Mouse (Mus musculus) embryo, embryonic 11.5 days (tissue): ENCODE data around the gene Praf2.
"Not testable (repeated sequence)": the region's sequence is repeated elsewhere in the genome, so short reads cannot be mapped to it uniquely, and the experiment has no call there.

ENCODE experiments used
- DNase-seq: peaks from one replicate; pipeline ENCODE4 v3.0.0-alpha.2; 2012; ENCODE audit warnings: low read depth, low spot score

The Praf2 gene

DNA sequence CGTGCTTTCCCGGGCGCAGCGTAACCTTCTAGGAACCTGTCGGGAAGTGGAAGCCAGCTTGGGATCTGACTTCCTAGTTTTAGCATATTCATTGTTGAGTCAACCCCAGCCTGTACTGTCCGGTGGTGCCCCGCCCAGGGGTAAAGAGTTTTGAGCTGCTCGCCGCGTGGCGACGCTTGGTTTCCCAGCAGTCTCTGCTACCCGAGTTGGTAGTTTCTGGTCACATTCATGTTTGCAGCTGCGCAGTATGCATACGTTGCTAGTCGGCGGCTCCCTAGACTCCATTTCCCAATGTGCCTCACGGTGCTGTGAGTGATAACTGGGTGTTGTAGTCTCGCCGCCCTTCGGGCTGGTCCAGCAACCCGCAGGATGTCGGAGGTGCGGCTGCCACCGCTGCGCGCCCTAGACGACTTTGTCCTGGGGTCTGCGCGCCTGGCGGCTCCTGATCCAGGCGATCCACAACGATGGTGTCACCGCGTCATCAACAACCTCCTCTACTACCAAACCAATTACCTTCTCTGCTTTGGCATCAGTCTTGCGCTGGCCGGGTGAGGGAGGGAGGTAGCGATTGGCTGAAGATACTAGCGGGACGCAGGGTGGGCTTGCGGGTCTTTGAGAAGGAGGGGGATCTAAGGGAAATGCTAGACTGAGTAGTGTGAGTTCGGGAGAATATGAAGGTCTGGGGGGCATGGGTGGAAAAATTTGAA, at the start of gene Praf2:
Gene Praf2, plus strand, starts transcription at position 225 of the 707 bp plus-strand sequence.
- peak; percentile 70 for DNase-seq

DNA sequence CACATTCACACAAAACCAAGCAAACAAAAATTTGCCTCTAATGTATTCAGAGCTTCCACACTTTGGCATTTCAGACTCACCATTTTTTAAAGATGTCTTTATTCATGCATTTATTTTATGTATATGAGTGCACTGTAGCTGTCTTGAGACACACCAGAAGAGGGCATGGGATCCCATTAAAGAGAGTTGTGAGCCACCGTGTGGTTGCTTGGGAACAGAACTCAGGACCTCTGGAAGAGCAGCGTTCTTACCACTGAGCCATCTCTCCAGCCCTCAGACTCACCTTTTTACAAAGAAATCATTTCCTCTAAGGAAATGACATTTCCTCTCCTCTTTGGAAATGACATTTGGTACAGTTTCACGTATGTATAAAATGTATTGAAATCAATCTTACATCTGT, 49.3 kb upstream of the Praf2 start:
- DNase-seq = no peak

DNA sequence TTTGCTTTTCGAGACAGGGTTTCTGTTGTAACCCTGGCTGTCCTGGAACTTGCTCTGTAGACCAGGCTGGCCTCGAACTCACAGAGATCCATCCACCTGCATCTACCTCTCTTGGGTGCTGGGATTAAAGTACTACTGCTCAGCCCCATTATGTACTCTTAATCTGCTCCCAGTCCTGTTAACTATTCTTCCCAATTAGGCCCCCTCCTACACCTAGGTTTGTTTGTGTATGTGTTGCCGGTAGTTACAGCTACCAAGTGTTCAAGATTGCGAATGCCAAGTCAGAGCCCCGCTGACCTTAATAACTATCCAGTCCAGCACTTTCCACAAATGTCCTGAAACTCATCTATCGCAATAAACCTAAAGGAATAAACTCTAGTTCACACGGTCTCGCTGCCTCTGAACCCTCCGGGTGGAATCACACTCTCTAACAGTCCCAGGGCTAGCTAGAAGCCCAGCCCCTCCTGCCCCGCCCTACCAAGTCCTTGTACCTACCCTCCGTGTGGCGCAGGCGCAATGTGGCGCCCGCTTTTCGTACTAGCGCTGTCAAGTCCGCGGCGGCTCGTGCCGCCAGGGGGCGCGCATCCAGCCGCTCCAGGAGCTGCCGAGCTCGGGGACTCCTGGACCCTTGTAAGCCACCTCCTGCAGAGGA, 48.7 kb upstream of the Praf2 start:
- peak; percentile 76 for DNase-seq

DNA sequence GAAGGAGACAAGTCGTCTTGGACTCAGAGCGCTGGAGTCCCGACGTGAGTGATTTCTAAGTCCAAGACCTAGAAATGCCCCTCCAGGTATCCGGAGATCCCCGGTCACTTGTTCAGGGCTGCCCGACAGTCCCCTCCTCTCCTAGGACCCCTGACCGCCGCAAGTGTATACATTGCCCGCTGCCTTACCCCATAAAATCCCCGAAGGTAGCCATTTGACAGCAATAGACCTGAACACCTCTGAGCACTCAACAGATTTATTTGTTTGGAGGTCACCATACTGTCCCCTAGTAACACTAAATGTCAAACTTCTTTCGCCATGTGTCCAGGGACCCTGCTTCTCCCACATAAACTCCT, 48.2 kb upstream of the Praf2 start:
- no peak for DNase-seq

DNA sequence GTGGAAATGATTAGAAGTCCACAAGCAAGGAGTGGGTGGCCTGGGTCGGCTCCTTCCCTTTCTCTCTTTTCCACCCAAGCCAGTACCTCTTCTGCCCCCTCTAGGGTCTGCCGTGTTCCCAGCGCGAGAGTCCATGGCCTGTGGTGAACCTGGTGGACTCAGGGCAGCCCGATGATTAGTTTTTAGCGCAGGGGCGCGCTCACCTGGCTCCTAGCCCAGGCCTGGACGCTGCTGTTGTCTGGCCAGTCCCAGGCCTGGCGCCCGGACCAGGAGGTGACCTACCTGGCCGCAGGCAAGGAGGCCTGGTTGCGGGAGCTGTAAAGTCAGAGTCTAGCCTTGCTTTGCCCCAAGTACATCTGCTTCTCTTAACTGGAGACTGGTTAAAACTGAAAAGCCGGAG, 47.4 kb upstream of the Praf2 start, which contains the start of gene Magix:
Gene Magix, minus strand, starts transcription at position 388 of the 400 bp plus-strand sequence.
- no peak for DNase-seq

DNA sequence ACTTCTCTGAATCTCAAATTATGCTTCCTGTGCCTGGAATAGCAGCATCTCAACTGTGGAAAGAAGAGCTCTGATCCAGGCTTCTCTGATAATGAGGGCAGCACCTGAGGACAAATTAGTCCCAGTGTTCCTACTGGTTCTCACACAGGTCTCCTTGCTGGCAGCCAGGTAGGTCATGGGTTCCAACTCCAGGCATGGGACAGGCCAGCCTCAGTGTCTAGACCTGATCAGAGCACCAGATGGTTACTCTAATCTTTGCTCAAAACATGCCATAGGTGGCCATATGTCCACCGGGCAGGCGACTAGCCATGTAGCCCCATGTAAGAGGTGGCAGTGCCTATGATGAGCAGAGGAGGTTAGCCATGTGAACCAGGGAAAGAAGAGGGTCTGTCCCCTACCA, 39.9 kb upstream of the Praf2 start:
- no peak for DNase-seq

DNA sequence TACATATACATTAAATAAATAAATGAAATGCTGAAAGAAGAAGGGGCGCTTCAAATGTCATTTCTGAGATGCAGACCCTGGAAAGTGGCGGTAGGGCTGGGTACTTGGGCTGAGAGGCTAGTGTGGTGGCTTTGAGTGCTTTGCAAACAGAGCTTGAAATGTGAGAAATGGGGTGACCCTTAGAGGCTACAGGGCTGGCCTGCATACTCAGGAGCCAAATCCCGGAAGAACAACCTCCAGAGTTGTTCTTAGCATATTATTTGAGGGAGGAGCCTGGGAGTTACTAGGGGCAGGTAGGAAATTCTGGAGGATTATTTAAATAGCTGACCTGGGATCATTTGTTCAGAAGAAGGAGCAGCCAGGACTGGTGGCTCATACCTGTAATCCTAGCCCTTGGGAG, 37.8 kb upstream of the Praf2 start:
- DNase-seq = no peak

DNA sequence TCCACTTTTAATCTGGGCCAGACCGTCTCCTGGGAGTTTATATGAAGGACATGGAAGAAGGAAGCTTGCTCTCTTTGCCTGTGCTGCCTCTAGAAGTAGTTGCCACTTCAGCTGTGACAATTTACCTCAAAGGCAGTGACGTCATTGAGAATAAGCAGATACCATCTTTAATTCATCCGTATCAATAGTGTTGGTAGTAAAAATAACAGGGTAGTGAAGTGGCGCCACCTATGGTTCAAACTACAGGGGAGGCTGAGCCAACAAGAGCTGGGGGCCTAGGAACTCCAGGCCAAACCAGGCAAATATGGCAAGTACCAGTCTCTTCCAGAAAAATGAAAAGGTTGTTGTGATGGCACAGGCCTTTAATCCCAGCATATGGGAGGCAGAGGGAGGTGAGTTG, 35.4 kb upstream of the Praf2 start:
- DNase-seq = no peak

DNA sequence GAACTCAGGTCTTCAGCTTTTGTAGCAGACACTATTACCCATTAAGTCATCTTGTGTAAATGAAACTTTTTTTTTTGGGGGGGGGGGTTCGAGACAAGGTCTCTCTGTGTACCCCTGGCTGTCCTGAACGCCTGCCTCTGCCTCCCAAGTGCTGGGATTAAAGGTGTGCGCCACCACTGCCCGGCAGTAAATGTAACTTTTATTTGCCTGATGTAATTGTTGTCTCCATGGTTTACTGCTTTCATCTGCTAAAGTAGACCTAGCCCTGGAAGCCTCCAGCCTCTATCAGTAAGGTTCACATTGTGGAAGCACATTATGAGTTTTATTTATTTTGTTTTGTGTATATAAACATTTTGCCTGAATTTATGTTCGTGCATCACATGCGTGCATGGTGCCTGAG, 31.7 kb upstream of the Praf2 start:
- no peak for DNase-seq

DNA sequence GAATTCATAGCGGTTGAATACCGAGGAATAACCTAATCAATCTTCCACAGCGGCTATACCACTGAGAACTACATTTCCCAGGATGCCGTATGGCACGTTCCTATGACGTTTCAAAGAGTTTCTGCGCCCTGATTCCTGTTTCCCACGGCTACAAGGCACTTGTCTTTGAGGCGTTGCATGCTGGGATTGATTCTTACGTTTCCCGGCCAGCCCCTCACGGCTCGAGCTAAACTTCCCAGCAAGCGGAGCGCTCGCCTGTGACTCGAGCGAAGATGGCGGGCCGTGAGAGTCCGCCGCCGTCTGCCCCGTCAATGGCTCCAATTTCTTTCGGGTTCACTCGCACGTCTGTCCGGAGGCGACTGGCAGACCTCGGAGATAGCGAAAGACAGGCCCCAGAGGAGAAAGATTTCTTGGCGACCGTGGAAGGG, 31.3 kb upstream of the Praf2 start, which contains the start of gene Gpkow:
Gene Gpkow, plus strand, starts transcription at position 178 of the 428 bp plus-strand sequence.
- peak; percentile 77 for DNase-seq

DNA sequence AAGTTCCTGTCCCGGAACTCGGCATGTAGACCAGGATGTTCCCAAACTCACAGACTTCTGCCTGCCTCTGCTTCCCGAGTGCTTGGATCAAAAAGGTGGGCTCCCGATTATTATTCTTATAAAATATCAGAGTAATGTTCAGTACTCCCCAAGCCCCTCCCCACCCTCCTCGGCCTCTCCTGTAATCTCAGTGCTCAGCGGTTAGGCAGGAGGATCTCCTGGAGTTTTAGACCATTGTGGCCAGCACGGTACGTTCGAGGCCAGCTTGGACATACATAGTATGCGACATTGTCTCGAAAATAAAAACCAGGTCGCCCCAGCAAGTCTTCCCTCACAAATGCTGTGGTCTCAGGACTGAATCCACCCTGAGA, 14.5 kb upstream of the Praf2 start:
- not testable (repeated sequence) for DNase-seq

DNA sequence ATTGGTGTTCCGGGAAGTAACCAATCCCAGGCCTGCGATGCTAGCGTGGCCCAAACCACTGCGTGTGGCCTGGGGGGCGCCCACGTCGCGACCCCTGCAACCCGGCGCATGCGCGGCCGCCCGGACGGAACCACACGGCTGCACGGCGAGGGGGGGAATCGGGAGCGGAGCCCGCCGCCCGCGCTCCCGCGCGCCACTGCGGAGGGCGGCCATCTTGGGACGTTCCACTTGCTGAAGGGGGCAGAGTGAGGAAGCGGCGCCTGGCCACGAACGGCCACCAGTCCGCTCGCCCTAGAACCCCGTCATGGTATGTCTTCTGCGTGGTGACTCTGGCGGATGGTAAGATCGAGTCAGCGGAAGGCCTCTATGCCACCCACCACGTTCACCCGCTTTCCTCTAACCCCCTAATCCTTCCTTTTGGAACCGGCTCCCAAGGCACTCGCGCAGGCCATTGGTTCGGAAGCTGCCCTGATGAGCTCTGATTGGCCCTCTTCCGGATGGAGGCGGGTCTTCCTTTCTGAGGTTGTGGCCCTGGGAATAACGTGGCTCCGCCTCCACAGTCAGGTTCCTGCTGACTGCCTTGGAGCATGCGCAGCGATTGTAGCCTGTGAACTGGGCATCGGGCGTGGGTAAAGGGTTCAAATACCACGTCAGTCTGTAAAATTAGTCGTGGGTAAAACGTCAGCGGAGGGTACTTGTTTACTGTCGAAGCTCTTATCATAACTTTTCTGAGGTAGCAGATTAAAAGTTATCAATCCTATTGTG, 13.9 kb upstream of the Praf2 start, which contains the start of gene Wdr45:
Gene Wdr45, plus strand, starts transcription at position 199 of the 765 bp plus-strand sequence.
- peak; percentile 87 for DNase-seq

DNA sequence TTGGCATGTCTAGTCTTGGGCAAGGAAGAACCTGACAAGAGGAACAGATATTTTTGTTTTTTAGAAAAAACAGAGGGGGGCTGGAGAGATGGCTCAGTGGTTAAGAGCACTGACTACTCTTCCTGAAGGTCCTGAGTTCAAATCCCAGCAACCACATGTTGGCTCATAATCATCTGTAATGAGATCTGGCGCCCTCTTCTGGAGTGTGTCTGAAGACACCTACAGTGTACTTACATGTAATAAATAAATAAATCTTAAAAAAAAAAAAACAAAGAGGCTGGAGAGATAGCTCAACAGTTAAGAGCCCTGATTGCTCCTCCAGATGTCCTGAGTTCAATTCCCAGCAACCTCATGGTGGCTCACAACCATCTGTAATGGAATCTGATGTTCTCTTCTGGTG, 12.2 kb upstream of the Praf2 start:
- not testable (repeated sequence) for DNase-seq

DNA sequence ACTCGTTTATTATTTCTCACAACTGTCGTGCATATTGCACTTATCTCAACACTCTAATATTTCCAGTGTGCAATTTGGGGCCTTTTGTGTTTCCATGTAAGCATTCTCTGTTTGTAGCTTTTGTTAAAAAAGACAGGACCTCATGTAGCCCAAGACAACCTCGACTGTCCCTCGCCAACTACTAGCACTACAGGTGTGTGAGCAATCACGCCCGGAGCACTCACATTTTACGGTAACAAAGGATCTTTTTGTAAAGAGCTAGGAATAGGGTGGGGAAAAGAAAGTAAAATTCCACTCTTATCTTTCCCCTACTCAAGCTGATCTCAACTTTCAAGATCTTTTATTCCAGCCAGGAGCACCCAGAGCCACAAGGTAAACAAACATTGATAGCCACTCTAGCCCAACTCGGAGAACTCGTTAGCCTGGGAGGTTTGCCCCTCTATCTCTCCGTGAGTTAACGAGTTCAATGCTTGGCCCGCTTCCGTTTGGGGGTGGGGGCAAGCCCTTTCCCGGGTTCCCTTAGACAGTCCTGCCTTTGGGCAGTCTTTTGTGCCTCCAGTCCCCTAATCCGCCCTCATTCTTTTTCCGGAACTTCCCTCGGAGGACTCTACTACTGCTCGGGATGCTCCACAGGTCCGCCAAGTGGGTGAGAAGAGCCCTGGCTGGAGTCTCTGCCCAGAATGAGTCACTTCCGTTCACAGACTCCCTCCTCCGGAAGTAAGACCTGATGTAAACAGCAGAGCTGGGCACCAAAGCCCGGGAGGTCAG, 6.5 kb upstream of the Praf2 start, which contains the start of gene Gm45208:
Gene Gm45208, plus strand, starts transcription at position 732 of the 768 bp plus-strand sequence.
- peak; percentile 41 for DNase-seq

DNA sequence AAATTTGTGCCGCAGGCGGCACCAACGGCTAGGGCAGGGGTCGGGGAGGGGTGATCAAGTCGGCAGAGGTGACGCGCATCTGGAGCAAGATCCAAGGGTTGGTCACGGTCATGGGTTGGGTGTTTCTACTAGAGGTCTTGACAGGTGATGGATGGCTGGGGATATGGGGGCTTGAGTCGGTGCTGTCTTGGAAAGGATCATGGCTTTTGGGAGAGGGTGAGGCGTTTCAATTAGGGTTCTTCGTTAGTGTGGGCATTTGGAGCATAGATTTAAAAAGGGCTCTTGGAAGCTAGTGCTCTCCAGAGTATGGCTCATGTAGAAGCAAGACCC, 6.0 kb upstream of the Praf2 start:
- DNase-seq = no peak

DNA sequence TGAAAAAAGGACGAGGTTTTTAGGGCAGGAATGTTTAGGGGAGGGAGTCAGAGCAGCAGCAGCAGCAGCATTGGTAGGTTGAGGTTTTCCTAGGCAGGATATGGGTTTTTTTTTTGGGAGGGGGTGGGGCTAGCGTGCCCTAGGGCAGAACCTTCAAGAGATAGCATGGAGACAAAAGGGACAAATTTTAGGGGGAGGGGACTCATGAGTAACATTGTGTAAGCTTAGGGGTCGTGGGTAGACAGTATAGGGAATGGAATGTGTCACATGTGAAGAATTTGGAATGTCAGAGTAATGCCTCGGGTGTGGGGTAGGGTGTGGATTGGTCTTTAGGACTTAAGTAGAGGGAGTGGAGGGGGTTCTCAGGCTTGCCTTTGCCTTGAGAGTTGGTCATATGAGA, 5.5 kb upstream of the Praf2 start:
- DNase-seq = no peak

DNA sequence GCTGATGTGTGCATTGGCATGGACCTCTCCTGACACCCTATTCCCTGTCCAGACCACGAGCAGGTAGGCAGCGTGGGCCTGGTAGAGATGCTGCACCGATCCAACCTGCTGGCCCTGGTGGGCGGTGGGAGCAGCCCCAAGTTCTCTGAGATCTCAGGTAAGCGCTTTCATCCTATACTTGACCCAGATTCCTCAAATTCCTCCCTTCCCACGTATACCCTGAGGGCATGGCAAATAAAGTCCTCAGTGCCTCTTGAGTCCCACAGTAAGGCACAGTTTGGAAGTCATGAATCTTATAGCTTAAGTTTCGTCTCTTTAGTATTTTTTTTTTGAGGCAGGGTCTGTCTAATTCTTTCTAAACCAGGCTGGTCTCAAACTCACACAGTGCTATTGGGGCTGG, 4.1 kb upstream of the Praf2 start:
- DNase-seq = no peak

DNA sequence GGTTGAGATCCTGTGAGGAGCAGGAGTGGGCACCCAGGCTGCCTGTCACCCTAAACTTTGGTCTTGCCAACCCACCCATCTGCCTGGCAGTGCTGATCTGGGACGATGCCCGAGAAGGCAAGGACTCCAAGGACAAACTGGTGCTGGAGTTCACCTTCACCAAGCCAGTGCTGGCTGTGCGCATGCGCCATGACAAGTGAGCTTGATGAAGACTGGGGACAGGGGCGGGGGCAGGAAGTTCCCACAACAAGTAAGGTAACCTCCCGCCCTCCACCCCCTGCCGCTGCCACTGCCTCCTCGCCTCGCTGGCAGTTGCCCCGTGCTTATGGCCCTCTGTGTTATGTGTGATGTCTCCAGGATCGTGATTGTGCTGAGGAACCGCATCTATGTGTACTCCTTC, 2.4 kb upstream of the Praf2 start:
- no peak for DNase-seq

DNA sequence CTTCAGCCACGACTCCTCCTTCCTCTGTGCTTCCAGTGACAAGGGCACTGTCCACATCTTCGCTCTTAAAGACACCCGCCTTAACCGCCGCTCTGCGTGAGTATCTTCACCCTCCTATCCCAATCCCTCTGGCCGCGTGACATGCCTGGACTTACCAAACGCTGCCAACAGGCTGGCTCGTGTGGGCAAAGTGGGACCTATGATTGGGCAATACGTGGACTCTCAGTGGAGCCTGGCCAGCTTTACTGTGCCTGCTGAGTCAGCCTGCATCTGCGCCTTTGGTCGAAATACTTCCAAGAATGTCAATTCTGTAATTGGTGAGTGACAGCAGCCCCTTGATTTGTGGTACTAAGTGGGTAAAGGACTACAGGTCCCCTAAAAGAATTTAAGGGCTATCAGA, 1.1 kb upstream of the Praf2 start:
- no peak for DNase-seq

DNA sequence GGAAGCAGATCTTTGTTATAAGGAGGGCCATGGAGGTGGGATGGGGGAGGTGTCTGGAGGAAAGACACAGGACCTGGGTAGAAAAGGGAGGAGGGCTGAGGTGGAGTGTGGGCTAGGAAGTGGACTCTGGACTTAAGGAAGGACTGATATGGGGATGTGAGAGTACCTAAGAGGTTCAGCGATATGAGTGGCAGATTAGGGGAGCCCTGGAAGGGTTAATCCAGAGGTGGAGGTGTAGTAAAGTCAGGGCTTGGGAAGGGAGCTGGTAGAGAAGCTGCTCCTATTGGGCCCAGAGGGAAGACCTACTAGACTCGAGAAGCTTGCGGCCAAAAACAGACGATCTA, 655 bp downstream of the Praf2 start:
- no peak for DNase-seq

DNA sequence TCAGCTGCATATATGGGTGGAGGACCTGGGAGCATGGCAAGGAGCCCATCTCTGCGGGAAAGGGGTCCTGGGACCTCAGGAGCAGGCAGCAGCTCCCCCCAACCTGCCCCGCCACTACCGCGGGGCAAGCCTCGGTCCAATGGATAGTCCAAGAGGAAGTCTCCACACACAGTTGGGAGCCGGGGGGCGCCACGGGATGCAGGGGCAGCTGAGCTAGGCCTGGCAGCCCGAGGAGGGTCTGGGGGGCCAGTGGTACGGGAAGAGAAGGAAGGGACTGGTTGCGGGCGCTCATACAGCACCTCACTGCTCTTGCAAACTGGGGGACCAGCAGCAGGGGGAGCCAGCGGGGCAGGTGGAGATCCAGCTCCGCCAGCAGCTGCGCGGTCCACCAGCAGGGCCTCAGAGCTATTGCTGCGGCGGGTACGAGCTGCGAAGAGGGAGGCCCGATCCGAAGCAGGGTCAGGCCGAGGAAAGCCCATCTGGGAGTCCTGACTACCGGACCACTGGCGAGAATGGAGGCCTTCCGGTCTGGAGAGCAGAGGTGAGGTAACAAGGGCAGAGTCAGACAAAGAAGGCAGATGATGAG, 5.4 kb downstream of the Praf2 start:
- DNase-seq = no peak
